Mouse (Mus musculus): ENCODE measurements at regions not wholly inside any gene's neighbourhood (a gene's known extent, or its start where the extent isn't known, plus 50 kb on each side); places are given as distances from the start of the nearest gene placed in this dataset.
"Not testable (repeated sequence)": the region's sequence is repeated elsewhere in the genome, so short reads cannot be mapped to it uniquely, and the experiment has no call there.

- intact Hi-C loops (cut with DNase I) = no loop called here
Measured at GRCm38 (mm10) chrX:18960465-18960864, 499.3 kb upstream of the 4930578C19Rik start.

GRCm38 (mm10) chrX:18942612-18943011 lies 481.4 kb upstream of the 4930578C19Rik start:
- intact Hi-C loops (cut with DNase I) = no loop called here

GRCm38 (mm10) chrX:18933340-18933739 lies 472.1 kb upstream of the 4930578C19Rik start:
- intact Hi-C loops (cut with DNase I) = no loop called here

- intact Hi-C loops (cut with DNase I) = no loop called here
Measured at GRCm38 (mm10) chrX:18923084-18923483, 461.9 kb upstream of the 4930578C19Rik start.

- intact Hi-C loops (cut with DNase I) = no loop called here
Measured at GRCm38 (mm10) chrX:18921366-18922092, 460.3 kb upstream of the 4930578C19Rik start.

GRCm38 (mm10) chrX:18882784-18883171 lies 421.6 kb upstream of the 4930578C19Rik start:
- intact Hi-C loops (cut with DNase I) = loop anchor here (10.0 kb wide), 1 partner anchor 322 kb away; no protein-coding TSS in a partner anchor

GRCm38 (mm10) chrX:18882088-18882783 lies 421.0 kb upstream of the 4930578C19Rik start:
- intact Hi-C loops (cut with DNase I) = loop anchor here (10.0 kb wide), 1 partner anchor 323 kb away; no protein-coding TSS in a partner anchor

GRCm38 (mm10) chrX:18875734-18876133 lies 414.5 kb upstream of the 4930578C19Rik start:
- intact Hi-C loops (cut with DNase I) = loop anchor here (10.0 kb wide), 1 partner anchor 181 kb away; no protein-coding TSS in a partner anchor

- intact Hi-C loops (cut with DNase I) = loop anchor here (10.0 kb wide), 1 partner anchor 179 kb away; no protein-coding TSS in a partner anchor
Measured at GRCm38 (mm10) chrX:18874051-18874450, 412.9 kb upstream of the 4930578C19Rik start.

GRCm38 (mm10) chrX:18838668-18839067 lies 377.5 kb upstream of the 4930578C19Rik start:
- intact Hi-C loops (cut with DNase I) = no loop called here

GRCm38 (mm10) chrX:18824971-18825370 lies 363.8 kb upstream of the 4930578C19Rik start:
- intact Hi-C loops (cut with DNase I) = not testable (repeated sequence)

- intact Hi-C loops (cut with DNase I) = no loop called here
Measured at GRCm38 (mm10) chrX:18814441-18814973, 353.3 kb upstream of the 4930578C19Rik start.

Measured in adrenal gland (tissue).